Mouse (Mus musculus) retina, adult 2 months (tissue): ENCODE data around the gene Olfm4.

Source experiments
- DNase-seq: peaks from one replicate; pipeline ENCODE4 v3.0.0-alpha.2; 2012; ENCODE audit warnings: low read depth, low spot score

Gene Olfm4

GRCm38 (mm10) chr14:79983781-79984180 lies at the start of gene Olfm4:
Olfm4 (plus strand) TSS chr14:79984081.
- DNase-seq = no peak

DNA sequence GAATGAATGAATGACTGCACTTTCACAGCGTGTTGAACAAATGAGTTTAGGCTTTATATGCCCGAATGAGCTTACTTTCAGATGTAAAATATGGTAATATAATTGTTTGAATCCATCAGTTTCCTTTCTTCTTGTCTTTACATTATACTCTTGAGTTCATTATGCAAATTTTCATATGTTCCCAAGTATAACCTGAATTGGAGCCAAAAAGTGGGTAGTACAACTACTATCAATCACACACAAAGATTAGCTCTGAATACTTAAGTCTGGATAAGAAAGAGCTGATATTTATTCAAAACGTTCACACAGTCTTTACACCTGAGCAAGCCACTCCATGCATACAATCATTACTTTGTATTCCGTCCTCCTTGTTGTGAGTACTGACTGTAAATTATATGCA lies 49.5 kb upstream of the Olfm4 start:
- DNase-seq = no peak

DNA sequence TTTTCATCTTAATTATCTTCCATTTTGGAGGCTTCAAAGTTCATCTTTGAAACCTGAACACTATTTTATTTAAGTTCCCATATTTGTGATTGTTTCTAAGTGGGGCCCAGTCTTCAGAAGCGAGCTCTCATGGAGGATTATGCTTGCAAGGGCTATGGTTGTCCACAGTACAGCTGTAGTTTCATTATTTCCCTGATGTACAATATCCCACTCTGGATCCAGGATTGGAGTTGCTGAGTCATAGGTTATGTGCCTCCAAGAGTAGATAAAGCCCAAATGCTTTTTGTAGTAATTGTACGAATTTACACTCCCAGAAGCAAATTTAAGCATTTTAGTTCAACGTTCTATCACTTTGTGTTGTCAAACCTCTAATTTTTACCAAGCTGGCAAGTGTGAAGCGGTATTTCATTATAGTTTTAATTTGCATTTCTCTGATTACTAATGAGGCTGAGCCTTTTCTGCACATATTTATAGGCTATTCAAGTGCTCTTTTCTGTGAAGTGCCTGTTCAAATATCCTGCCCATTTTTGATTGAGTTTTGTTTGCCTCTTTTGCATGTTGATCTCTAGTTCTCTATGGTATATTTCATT lies 46.9 kb upstream of the Olfm4 start:
- no peak for DNase-seq

DNA sequence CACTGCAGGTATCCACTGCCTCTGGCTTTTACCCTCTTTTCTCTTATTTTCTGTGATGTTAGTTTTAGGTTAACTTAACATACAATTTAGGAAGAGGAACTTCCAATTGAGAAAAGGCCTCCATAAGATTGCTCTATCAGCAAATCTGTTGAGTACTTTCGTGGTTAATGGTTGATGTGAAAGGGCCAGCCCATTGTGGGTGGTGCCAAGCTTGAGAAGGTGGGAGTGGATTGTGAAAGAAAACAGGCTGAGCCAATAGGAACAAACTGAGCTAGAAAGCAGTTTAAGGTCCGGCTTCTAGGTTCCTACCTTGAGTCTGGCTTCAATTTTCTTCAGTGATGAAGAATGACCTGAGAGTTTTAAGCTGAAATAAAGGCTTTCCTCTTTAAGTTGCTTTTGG lies 38.0 kb upstream of the Olfm4 start:
- no peak for DNase-seq

GRCm38 (mm10) chr14:79955678-79956077 lies 28.2 kb upstream of the Olfm4 start:
- DNase-seq = no peak

DNA sequence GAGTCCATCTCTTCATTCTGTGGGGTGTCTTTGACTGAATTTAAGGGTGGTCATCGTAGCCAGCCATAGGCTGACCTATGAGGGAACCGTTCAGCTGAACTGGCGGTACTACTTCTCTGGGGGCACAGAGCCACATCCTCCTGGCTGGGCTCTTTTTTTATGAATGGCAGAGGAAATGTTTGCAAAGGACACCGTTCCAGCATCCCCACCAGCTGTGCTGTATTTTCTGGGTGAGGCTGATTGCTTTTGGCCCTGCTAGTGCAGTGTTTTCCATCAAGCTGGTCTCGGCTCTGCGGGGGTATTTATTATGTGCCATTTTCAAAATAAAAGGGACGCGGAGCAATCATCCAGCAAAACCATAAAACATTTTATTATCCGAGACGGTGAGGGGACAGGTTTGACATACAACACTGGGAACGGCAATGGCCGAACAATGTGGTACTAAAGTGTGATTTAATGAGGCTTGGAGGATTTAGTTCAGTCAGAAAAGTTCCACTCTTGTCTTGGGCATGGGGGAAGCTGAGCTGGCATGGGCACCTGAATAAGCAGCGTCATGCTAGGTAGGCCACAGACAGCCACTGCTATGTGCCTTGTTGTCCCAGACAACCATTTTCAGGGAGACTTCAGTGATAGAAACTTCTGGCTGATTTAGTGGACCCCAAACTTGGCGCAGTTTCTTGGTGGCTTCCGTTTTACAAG lies 25.9 kb upstream of the Olfm4 start:
- DNase-seq = no peak

- no peak for DNase-seq
Observed at GRCm38 (mm10) chr14:79961187-79961586, 22.7 kb upstream of the Olfm4 start.

- no peak for DNase-seq
Observed at GRCm38 (mm10) chr14:79961602-79962001, 22.3 kb upstream of the Olfm4 start.

DNA sequence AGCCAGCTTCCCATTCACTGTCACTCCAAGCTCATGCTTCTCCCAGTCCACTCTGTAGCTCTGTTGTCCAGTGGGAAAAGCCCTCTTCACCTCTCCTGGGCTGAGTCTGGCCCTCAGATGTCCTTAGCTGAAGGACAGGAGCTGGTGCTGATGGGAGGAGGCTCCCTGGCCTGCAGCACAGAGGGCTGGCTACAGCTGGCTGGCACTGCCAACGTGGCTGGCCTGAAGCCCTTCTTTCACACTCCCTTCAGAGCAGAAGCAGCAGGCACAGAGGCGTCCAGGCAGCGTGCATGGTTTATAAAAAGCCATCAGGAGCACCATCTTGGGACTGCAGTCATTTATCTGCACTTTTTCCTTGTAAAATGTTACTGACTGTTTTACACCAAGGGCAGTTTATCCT lies 13.7 kb upstream of the Olfm4 start:
- no peak for DNase-seq

DNA sequence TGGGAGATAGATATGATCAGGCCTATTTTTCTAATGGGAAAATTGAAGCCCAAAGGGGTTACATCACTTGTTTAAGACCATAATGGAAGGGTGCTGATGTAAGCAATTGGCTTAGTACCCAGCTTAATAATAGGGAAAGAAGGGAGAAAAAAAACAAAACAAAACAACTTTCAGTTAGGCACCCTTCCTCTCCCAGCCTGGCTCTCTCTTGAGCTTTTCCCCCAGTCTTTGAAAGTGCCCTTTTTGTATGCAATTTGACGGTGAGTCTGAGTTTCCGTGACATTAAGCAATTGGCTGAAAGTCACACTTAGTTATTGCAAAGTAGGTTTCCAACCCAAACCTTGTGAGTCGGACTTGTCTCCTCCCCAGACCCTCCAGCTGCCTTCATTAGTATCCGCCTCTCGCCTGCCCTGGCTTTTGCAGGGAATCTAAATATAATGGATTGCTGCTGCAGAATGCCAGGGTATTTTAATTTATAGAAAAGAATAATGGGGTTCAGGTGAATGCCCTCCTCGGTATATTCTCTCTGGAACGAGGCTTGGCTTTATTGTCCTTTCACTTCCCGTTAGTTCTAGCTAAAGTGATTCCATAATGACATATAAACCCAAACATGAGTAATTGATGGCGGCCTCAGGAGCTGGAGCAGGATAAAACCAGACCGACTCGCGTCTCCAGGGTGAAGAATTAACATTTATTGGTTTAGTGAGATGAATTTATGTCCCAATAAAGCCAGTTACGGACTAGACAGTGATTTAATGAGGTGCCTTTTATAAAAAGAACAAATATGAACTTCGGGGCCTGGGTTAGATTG lies 12.7 kb upstream of the Olfm4 start:
- no peak for DNase-seq

DNA sequence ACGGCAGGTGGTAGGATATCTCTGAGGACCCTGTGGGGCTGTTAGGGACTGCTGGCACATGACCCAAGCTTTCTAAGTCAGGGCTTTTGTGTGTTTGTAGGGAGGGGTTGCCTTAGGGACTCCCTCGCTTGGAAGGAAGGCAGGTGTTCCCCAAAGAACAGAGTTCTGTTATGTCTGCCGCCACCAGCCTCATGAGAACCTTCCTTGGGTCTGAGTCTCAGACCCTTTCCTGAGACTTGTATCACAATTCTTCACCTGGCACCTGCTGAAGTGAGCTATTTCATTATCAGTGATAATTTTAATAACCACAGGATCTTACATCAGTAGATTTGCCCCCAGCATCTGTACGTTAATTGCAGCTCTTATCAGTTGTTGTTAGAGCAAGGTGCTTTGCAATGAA lies 2.4 kb upstream of the Olfm4 start:
- DNase-seq = no peak

DNA sequence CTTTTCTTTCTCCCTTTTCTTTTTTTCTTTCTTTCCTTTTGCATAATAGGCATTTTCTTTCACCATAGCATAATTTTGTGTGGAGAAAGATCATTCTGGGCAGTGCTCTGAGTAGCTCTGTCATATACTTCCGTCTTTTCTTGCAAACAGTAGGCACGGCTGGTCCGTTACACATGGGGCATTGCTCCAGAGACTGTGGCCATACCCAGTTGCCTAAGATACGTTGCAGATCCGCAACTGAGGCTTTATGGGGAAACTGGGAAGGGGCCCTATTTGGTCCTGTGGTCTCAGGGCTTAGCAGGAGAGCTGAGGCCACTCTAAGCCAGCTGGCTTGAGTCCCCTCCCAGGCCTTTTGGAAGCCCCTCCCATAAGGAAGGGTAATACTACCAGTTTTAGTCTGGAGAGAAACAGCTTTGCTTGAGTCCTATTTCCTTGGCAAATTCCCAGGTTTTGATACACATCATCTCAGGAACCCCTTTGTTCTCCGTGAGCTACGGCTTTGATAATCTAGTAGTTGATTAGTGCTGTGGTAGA lies 1.3 kb downstream of the Olfm4 start:
- DNase-seq = no peak

DNA sequence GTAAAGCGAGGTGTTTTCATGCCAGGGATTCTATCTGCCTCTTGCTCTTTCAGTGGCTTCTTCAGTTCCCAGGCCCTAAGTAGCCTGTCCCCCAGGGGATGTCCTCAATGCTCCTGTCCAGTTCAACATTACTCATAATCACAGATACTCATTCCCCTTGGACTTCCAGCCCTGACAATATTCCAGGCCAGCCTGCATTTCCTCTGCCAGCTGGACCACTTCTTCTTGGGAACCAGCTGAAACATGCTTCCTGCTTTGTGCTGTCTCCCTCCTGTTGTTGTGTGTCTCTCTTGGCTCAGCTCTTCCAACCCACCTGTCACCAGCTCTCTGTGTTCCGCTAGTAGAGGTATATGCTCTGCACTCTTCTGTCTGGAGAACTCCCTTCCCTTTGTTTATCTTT lies 1.8 kb downstream of the Olfm4 start:
- no peak for DNase-seq

DNA sequence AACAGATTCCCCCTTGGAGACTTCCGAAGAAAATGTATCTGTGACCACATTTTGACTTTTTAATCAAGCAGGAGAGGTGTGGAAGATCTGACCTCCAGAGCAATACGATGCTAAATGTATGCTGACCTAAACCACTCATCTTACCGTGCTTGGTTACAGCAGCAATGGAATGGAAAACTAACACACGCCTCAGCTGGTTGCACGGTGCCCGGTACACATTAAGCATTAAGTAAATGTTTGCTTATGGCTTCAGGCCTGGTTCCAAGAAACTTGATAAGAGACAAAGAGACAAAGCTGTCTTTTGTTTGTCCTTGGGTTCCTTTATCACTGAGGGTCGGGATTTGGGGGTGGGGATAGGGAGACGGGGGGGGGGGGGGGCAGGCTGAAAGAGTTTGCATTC lies 3.0 kb downstream of the Olfm4 start:
- DNase-seq = no peak

DNA sequence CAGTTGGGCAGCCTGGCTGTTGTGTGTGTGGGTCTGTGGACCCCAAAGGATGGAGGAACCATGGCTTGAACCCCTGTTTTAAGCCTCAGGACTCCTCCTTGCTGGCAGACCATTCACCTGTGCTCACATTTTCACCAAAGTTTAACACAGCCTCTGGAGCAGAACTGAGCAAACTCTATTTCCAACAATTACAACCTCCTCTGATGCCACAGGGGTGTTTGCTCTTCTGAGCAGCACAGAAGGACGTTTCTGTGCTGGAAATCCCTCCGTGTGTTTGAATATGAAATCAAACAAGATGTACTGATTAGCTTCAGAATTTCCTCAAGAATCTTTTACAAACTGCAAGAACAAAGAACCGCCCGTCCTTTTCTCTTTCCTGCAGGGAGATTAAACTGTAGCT lies 5.9 kb downstream of the Olfm4 start:
- no peak for DNase-seq

GRCm38 (mm10) chr14:79990547-79990946 lies 6.7 kb downstream of the Olfm4 start:
- DNase-seq = no peak

DNA sequence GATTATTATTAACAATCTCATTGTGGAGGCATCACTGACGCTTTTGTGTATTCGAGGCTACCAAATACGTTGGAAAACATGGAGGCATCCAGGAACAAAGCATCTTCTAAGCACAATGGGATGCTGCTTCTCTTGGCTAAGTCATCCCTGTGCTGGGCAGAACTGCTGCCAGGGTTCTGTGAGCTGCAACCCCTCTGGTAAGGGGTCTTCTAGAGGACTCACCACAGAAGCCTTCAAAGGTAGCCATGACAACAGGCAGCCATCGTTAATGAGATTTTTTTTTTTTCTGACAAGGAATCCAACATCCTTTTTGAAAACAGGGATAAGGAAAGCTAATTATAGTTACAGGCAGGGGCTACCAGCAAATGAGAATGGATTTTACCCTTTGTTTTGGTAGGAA lies 13.7 kb downstream of the Olfm4 start:
- no peak for DNase-seq

GRCm38 (mm10) chr14:80000110-80000531 lies 16.2 kb downstream of the Olfm4 start:
- DNase-seq = no peak

DNA sequence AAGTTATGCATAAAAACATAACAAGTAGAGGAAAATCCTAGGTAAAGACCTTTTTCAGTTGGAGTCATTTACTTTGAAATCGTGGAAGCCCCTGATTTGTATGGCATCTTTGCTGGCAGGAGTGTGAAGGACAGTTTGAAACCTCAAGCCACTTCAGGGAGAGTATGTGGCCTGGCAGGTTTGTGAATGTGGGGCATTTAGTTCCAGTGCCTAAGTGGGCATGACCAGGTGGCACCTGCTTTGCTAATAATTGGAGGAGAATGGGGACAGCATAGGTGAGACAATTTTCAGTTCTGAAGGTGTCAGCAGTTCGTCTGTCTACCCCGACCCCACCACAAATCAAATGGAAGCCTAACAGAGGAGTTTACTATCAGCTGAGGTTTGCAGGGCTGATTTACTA lies 23.8 kb downstream of the Olfm4 start:
- DNase-seq = no peak

GRCm38 (mm10) chr14:80010426-80010825 lies 26.5 kb downstream of the Olfm4 start:
- no peak for DNase-seq

DNA sequence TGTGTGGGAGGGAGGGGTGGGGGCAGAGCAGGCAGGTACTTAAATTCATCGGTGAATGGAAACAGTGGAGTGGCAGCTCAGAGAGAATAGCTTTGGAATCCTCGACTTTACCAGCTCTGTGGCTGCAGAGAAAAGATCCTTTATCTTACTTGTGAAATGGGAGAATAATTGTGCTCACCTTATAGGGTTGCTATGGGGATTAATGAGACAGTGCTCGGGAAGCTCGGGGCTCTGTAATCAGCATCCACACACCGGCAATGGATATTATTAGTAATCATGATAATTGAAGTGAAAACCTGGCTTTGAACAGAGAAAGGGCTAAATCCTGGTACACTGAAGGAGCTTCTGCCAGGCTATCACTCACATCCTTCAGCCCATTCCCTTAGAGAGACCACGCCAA lies 31.1 kb downstream of the Olfm4 start:
- no peak for DNase-seq

DNA sequence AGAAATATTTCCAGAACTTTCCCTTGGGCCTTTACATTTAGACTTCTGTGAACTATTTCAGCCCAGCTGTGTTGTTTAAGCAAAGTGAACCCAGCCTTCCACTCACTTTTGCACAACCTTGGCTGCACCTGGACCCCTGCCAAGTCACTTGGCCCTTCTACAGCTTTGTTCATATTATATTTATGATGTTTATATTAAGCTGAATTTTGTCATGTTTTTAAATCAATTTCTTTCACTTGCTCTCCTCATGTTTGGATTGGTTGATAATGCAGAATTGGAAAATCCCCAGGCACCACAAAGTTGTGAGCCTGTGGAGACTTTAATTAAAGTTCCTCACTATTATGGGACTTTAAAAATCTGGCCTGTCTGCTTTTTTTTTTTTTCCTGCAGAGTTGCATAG lies 32.2 kb downstream of the Olfm4 start:
- no peak for DNase-seq

DNA sequence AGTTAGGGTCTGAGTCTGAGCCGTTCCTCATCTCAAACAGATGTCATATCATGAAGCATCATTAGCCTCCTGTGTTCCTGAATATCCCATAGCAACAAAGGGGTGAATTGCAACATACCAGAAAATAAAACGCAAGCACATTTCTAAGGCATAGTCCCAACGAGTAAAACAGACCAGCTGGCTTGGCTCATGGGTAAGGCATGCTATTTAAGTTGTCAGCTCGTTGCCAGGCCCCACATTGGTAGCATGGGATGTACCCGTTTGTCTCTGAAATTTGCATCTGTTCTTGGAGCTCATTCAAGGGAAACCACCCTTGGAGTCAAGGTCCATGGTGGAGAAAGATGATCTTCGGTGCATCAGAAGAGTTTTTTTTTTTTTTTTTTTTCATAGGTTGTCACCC lies 42.2 kb downstream of the Olfm4 start:
- DNase-seq = no peak
